Mouse (Mus musculus) thymus, postnatal 14 days (tissue): ENCODE data around the gene Gm3594.
"Not testable (repeated sequence)": the region's sequence is repeated elsewhere in the genome, so short reads cannot be mapped to it uniquely, and the experiment has no call there.

Experiments
- DNase-seq: peaks from one replicate; pipeline ENCODE4 v3.0.0; 2021

Gene Gm3594

GRCm38 (mm10) chr14:6444511-6444910, at the start of gene Gm3594:
Gene Gm3594 (minus strand): TSS chr14:6444611.
- DNase-seq, result not testable (repeated sequence)

- peak; percentile 11 for DNase-seq
Measured at GRCm38 (mm10) chr14:6486331-6486730, 41.9 kb upstream of the Gm3594 start.

GRCm38 (mm10) chr14:6485541-6485940, 41.1 kb upstream of the Gm3594 start:
- DNase-seq, result not testable (repeated sequence)

- not testable (repeated sequence) for DNase-seq
Measured at GRCm38 (mm10) chr14:6482126-6482525, 37.7 kb upstream of the Gm3594 start.

GRCm38 (mm10) chr14:6471856-6472255, 27.4 kb upstream of the Gm3594 start:
- not testable (repeated sequence) for DNase-seq

- DNase-seq, result not testable (repeated sequence)
Measured at GRCm38 (mm10) chr14:6440774-6441173, 3.6 kb downstream of the Gm3594 start.

- peak; percentile 4 for DNase-seq
Measured at GRCm38 (mm10) chr14:6440206-6440605, 4.2 kb downstream of the Gm3594 start.

GRCm38 (mm10) chr14:6426766-6427165, 17.6 kb downstream of the Gm3594 start:
- peak; percentile 13 for DNase-seq

- not testable (repeated sequence) for DNase-seq
Measured at GRCm38 (mm10) chr14:6426353-6426752, 18.1 kb downstream of the Gm3594 start.

- not testable (repeated sequence) for DNase-seq
Measured at GRCm38 (mm10) chr14:6412382-6412781, 32.0 kb downstream of the Gm3594 start, which contains the start of gene Gm3591. Gene Gm3591 (minus strand): TSS chr14:6412482.

- not testable (repeated sequence) for DNase-seq
Measured at GRCm38 (mm10) chr14:6390219-6390618, 54.2 kb downstream of the Gm3594 start, which contains the start of gene Gm16440. Gene Gm16440 (minus strand): TSS chr14:6390319.
